Mouse (Mus musculus): ENCODE data around the gene Adcy2. TPM values are rescaled to one million over a fixed set of nuclear protein-coding genes. Genes with fewer than 3 reads are reported as not detected.

The Adcy2 gene
- total RNA-seq, 2 experiments from 2014 or later = 122 to 125 TPM

GRCm38 (mm10) chr13:68764614-68765013 is 234.7 kb downstream of the Adcy2 start:
- intact Hi-C loops (cut with DNase I) = no loop called here
- no peak for DNase-seq (ENCODE audit: low spot score in 2 of 2)

GRCm38 (mm10) chr13:68749801-68750200 is 249.5 kb downstream of the Adcy2 start:
- intact Hi-C loops (cut with DNase I) = no loop called here
- peak; percentile 28 to 86 for DNase-seq (ENCODE audit: low spot score in 2 of 2)

- intact Hi-C loops (cut with DNase I) = no loop called here
- peak in 1 of 2 experiments; percentile 27 for DNase-seq (ENCODE audit: low spot score in 2 of 2)
These were observed 250.0 kb downstream of the Adcy2 start for GRCm38 (mm10) chr13:68749370-68749769.

- intact Hi-C loops (cut with DNase I) = no loop called here
- no peak for DNase-seq (ENCODE audit: low spot score in 2 of 2)
These were observed 253.9 kb downstream of the Adcy2 start for GRCm38 (mm10) chr13:68745426-68745825.

- no peak for DNase-seq (ENCODE audit: low spot score in 2 of 2)
- intact Hi-C loops (cut with DNase I) = no loop called here
These were observed 286.7 kb downstream of the Adcy2 start for GRCm38 (mm10) chr13:68712661-68713060.

GRCm38 (mm10) chr13:68707296-68707747 is 292.0 kb downstream of the Adcy2 start:
- intact Hi-C loops (cut with DNase I) = loop anchor here (5.0 kb wide), 1 partner anchor 110 kb away; no protein-coding TSS in a partner anchor

GRCm38 (mm10) chr13:68684919-68685318 is 314.4 kb downstream of the Adcy2 start:
- no peak for DNase-seq (ENCODE audit: low spot score in 2 of 2)
- intact Hi-C loops (cut with DNase I) = no loop called here

More at GRCm38 (mm10) chr13:68707296-68707747, 292.0 kb downstream of the Adcy2 start:
- DNase-seq (ENCODE audit: low spot score in 2 of 2) = peak; percentile 65 to 88

GRCm38 (mm10) chr13:68680429-68680828 is 318.9 kb downstream of the Adcy2 start:
- no peak for DNase-seq (ENCODE audit: low spot score in 2 of 2)
- intact Hi-C loops (cut with DNase I) = no loop called here

GRCm38 (mm10) chr13:68642786-68643185 is 356.6 kb downstream of the Adcy2 start:
- DNase-seq (ENCODE audit: low spot score in 2 of 2) = no peak
- intact Hi-C loops (cut with DNase I) = no loop called here

GRCm38 (mm10) chr13:68627041-68627440 is 372.3 kb downstream of the Adcy2 start:
- intact Hi-C loops (cut with DNase I) = no loop called here

GRCm38 (mm10) chr13:68622792-68623191 is 376.5 kb downstream of the Adcy2 start:
- DNase-seq (ENCODE audit: low spot score in 2 of 2) = peak; percentile 30 to 57
- intact Hi-C loops (cut with DNase I) = loop anchor here (5.0 kb wide), 1 partner anchor 375 kb away; the partner anchor contains the start of gene Adcy2

More at GRCm38 (mm10) chr13:68627041-68627440, 372.3 kb downstream of the Adcy2 start:
- DNase-seq (ENCODE audit: low spot score in 2 of 2) = no peak

- DNase-seq (ENCODE audit: low spot score in 2 of 2) = no peak
- intact Hi-C loops (cut with DNase I) = loop anchor here (10.0 kb wide), 2 partner anchors 487 to 1047 kb away; no protein-coding TSS in a partner anchor
These were observed 391.5 kb downstream of the Adcy2 start for GRCm38 (mm10) chr13:68607652-68608405.

- intact Hi-C loops (cut with DNase I) = loop anchor here (2.0 to 10.0 kb wide), 3 partner anchors 395 to 1049 kb away; no protein-coding TSS in a partner anchor
- DNase-seq (ENCODE audit: low spot score in 2 of 2) = peak in 1 of 2 experiments; percentile 50
These were observed 393.6 kb downstream of the Adcy2 start for GRCm38 (mm10) chr13:68605689-68606126.

GRCm38 (mm10) chr13:68603085-68603484 is 396.3 kb downstream of the Adcy2 start:
- peak in 1 of 2 experiments; percentile 83 for DNase-seq (ENCODE audit: low spot score in 2 of 2)
- intact Hi-C loops (cut with DNase I) = loop anchor here (2.0 to 10.0 kb wide), 4 partner anchors 492 to 1052 kb away; no protein-coding TSS in a partner anchor

GRCm38 (mm10) chr13:68601184-68601583 is 398.2 kb downstream of the Adcy2 start:
- peak; percentile 60 to 70 for DNase-seq (ENCODE audit: low spot score in 2 of 2)
- intact Hi-C loops (cut with DNase I) = loop anchor here (5.0 to 10.0 kb wide), 3 partner anchors 494 to 1054 kb away; no protein-coding TSS in a partner anchor

- intact Hi-C loops (cut with DNase I) = no loop called here
- no peak for DNase-seq (ENCODE audit: low spot score in 2 of 2)
These were observed 400.4 kb downstream of the Adcy2 start for GRCm38 (mm10) chr13:68598953-68599352.

- DNase-seq (ENCODE audit: low spot score in 2 of 2) = peak in 1 of 2 experiments; percentile 31
- intact Hi-C loops (cut with DNase I) = no loop called here
These were observed 401.7 kb downstream of the Adcy2 start for GRCm38 (mm10) chr13:68597667-68598066.

GRCm38 (mm10) chr13:68597199-68597598 is 402.1 kb downstream of the Adcy2 start, which contains the start of gene 1700001L19Rik:
Gene 1700001L19Rik, plus strand, starts transcription at chr13:68597421.
- peak; percentile 60 to 61 for DNase-seq (ENCODE audit: low spot score in 2 of 2)
- intact Hi-C loops (cut with DNase I) = no loop called here

- intact Hi-C loops (cut with DNase I) = loop anchor here (5.0 kb wide), 1 partner anchor 1019 kb away; the partner anchor contains the start of gene Srd5a1
These were observed 405.5 kb downstream of the Adcy2 start for GRCm38 (mm10) chr13:68593797-68594196.

GRCm38 (mm10) chr13:68588352-68588751 is 411.0 kb downstream of the Adcy2 start:
- no peak for DNase-seq (ENCODE audit: low spot score in 2 of 2)
- intact Hi-C loops (cut with DNase I) = no loop called here

More at GRCm38 (mm10) chr13:68593797-68594196, 405.5 kb downstream of the Adcy2 start:
- DNase-seq (ENCODE audit: low spot score in 2 of 2) = peak in 1 of 2 experiments; percentile 59
